Mouse (Mus musculus) ovary, postnatal 36 days (tissue): ENCODE measurements around the gene Stxbp6.
"Not testable (repeated sequence)": the region's sequence is repeated elsewhere in the genome, so short reads cannot be mapped to it uniquely, and the experiment has no call there.

Experiments
- DNase-seq: peaks from one replicate; pipeline ENCODE4 v3.0.0; 2022; ENCODE audit warnings: low spot score, mixed read lengths

Gene Stxbp6

DNA sequence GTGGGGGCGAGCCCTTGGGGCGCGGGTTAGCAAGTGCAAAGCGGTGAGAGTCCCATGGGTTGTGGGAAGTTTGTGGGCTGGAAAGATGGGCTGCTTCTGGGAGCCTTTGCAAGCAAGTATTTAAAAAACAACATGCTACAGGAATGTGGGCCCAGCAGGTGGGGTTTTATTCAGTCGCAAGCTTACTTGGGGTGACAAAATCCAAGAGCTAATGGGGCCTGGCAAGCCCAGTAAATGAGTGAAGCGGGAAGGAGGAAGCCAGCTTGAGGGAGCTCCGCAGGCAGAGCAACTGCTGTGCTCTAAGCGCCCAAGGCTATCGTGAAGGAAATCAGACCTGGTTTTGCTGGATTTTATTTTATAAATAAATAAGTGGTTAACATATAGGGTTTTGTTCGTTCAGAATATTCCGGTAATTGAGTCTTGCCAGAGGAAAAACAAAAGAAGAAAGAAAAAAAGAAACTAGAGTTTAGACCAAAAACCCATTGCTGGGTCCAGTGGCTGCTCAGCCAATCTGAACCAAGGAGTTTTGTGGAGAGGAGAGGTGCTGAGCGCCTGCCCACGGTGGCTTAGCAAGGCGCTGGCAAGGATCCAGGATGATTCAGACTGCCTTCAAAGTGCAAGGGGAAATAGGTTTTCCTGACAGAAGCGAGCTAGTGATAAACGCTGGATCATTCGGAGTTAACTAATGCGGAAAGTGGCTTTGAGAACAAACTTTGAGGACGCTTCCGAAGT, at the start of gene Stxbp6:
Gene Stxbp6, minus strand, starts transcription at position 99 of the 732 bp plus-strand sequence.
- DNase-seq, result peak; percentile 65

DNA sequence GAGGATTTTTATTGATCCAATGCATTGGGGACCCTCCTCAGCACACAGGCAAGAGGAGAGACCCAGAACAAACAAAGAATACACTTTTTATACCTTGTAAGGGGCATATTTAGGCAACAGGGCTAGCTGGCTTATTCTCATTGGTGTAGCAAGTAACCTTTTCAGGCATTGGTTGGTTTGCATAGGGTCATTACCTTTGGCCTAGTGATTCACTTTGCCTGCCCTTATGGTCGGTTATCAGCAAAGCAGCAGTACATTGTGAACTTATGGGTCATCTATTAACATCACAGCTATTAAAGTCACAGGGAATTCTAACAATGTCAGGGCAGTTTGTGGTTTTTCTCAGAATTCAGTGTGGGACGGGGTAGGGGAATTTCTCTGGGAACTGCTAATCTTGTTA, 28.4 kb upstream of the Stxbp6 start:
- not testable (repeated sequence) for DNase-seq

DNA sequence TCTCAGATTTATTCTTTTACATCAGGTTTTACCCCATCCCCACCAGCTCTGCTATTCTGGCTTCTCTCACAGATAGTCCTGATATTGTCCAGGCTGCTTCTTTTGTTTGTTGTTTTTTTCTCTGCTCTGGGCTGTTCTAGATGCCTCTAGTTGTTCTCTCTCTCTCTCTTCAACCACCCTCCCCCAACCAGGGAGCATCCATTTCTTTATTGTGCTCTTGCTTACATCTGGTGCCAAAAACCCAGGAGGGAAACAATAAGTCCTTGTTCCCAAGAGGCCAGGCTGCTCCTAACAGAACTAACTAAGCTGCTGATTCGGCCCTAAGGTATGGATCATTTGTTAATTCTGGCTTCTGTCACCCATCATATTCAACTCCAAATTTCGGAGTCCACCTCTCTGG, 19.2 kb upstream of the Stxbp6 start:
- DNase-seq, result no peak

DNA sequence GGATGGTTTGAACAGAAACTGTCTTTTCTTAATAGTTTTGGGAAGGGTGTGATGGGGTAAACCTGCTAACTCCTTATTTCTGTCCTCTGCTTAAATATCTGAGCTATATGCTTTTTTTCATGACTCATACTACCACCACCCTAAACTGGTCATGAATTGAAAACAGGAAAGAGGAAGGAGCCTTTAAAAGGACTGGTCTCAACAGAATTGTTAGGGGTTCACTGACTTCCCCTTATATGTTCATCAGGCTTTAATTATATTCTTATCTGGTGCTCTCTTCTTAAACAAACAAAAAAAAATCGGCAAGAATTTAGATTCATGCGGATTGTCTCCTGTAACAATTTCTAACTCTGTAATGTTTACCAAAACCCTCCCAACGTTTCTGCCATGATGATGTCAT, 17.9 kb upstream of the Stxbp6 start:
- DNase-seq, result no peak

DNA sequence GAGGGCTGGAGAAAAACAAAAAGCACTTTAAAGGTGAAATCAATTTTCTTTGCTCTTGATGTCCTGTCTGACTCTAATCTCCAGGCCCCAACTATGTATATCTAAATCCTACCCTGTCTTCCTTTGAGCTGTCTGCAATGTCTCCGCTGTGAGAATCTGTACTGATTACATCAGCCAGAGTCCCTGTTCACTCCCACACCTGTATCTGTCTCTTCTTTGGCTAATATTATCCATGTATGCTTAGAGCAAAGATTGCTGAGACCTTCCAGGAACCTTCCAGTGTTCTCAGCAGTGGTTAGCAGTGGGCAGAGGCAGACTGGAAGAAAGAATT, 8.6 kb upstream of the Stxbp6 start:
- DNase-seq, result no peak

DNA sequence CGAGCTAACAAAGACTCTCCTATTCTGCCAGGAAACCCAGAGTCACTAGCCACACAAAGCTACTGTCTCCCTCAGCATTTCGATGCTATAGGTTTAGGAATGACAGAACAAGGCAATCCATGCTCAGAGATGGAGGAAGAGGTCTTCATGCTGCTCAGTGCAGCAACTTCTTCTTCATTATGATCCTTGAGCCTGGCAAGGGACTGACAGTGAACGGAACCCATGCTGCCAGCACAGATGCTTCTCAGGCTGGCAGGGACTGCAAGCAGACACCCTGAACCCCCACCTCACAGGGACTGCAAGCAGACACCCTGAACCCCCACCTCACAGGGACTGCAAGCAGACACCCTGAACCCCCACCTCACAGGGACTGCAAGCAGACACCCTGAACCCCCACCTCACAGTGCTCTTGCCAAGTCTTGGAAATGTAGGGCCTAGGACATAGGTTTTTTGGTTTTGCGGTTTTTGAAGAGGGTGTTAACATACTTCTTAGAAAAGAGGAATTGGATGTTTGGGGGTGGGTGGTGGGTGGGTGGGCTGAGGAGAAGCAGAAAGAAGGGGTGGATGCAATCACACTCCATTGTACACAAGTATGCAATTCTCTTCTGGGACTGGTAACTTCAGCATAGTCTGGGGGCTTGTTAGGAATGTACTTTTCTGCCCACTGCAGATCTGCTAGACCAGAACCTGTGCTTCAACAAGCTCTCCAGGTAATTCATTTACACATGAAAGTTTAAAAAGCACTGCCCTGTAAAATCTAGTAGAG, 8.1 kb upstream of the Stxbp6 start:
- DNase-seq, result no peak

DNA sequence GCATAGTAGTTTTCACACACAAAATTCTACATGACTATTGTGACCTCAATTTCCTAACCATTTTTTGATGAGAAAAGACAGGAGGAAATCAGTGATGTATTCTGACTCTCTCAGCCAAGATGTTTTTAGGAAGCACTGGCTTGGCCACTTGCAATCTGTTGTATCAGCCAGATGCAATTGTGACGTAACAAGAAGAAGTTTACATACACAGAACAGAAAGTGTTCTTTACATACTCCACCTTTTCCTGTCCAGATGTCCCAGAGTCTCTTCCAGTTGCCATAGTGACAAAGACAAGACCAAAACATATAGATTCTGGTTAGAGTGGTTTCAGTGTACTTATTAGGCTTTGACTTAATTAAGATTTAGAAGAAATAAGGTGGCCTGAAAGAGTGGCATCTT, 7.1 kb upstream of the Stxbp6 start:
- DNase-seq, result no peak

DNA sequence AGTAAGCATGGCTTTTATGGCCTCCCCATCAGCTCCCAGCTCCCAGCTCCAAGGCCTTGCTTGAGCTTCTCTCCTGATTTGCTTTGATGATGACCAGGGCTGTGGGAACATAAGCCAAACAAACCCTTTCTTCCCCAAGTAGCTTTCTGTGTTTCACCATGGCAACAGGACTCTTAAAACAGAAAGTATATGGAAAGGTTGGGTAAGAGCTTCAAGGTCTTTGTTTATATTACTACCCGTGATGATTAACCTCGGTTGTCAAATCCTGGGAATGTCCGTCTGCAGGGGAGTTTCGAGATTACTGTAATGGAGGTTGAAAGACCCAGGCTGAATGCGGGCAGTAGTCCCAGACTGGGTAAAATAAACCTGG, 6.2 kb upstream of the Stxbp6 start:
- no peak for DNase-seq

DNA sequence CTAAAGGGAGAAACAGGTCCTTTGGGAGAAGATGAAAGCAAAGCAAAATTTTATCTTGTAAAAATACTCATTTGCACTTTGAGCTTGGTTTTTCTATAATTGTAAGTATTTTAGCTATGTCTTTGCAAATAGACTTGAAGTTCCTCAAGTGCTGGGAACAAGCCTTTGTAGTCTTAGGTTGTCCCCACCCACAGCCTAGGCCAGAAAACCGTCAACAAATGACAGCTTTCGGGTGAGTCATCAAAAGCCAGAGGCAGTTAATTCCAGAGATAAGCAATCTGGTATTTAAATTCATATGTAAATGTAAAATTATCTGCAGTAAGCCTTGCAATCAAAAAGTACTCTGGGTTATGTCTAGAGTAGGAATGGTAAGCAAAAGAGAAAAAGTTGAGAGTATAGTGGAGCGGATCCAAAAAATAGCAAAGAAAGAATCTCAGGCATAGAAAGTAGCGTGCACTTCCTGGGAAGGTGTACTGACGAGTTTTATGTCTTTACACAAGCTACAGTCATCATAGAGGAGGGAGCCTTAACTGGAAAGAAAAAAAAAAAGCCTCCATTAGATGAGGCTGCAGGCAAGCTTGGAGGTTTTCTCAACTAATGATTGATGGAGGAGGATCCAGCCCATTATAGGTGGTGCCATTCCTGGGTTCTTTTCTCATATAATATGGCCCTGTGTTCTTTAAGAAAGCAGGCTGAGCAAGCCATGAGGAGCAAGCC, 5.7 kb upstream of the Stxbp6 start:
- no peak for DNase-seq

DNA sequence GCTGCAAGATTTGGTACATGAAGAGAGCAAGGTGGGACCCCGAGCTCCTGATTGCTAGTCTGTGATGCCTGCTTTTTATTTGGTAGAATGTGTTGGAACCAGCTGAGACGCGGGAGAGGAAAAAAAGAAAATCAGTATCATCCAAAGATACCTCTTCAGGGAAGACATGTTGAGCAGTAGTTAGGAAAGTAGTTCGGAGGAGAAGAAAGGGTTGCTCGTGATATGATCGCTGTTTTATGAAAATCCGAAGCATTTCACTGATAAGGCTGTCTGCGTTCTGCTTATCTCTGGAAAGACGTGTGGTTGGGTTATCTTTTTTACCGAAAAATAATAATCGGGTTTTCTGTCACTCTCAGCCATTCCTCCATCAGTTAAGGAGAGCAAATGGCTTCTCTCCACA, 1.1 kb upstream of the Stxbp6 start:
- no peak for DNase-seq

DNA sequence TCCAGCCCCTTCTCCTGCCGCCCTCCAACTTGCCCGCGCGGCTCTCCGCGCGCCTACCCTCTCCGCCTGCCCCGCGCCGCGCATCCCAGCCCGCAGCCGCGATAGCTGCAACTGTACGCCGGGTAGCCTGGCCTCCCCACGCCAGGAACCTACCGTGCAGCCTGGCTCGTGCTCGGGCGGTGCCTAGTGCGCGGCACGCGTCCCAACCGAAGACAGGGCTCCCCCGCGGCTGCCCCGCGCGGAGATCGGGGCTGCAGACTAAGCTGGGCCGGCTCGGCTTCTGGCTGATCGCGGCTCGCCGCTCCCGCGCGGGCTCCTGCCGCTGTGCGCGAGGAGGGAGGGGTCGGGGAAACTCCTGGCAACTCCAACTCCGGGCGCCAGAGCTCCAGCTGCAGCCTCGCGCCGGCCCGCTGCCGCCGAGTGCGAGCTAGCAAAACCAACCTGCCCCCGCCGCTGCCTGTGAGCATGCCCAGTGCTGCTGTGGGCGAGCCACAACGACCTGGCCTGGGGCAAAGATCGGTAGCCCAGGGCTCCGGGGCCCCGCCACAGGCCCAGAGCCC, 387 bp downstream of the Stxbp6 start:
- DNase-seq, result peak; percentile 82

DNA sequence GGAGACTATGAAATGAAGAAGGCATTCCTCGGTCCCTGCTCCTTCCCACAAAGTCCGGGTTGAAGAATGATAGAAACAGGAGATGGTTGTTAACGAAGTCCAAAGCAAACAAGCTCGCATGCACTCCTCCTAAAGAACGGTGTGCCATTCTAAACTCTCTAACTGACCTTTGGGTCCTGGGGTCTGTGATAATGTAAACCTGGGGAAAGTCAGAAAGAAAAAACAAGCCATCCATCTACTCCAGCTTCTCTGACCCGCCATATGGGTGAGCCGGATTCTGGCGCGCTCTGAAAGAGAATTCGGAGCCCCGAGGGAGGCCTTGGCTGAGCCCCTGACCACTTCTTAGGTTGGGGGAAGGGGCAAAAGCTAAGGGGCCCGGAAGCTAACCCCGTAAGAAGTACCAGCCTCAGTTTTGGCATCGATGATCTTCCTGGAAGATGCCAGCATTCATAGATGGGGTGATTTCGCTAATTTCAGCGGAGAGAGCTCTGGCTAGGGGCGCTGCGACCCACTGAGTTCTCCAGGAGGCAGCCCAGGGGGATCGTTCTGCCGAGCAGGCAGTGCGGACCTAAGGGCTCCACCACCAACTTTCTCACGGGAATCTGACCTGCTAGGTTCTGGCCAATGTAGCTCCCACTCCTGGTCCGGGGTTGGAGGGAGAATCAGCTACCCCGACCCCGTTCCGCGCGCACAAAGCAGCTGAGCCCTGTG, 1.0 kb downstream of the Stxbp6 start:
- peak; percentile 19 for DNase-seq

DNA sequence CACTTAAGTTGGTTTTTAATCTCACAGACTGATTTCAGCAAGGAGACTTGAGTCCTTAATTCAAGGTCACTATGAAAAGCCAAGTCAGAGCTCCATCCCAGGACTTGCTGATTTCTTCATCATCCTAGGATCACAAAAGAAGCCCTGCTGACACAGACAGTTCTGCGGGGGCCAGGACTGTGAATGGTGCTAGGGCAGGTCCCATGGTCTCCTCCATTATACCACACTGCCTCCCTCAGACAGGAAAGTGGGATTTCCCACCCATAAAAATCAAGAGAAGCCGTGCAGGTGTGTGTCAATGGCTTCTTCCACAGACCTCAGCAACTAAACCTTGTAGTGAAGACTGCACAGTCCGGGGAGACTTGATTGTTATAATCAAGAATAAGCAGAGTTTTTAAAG, 2.3 kb downstream of the Stxbp6 start:
- no peak for DNase-seq

DNA sequence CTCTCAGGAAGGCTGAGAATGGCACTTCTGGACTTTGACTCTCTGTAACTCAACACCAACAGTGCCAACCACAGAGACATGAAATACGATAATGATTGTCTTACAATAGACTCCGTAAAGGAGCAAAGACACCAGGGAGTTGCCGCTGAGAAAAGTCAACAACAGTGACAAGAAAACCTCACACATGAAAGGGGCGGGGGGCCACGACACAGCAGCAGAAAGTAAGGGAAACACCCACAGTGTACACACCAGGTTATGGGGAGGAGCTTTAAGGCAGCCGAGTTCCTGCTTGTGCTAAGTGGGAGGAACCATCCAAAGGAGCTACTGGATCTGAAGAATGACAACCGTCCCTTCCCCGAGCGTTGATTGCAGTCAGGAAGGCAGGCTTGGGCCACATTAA, 4.3 kb downstream of the Stxbp6 start:
- DNase-seq, result no peak

DNA sequence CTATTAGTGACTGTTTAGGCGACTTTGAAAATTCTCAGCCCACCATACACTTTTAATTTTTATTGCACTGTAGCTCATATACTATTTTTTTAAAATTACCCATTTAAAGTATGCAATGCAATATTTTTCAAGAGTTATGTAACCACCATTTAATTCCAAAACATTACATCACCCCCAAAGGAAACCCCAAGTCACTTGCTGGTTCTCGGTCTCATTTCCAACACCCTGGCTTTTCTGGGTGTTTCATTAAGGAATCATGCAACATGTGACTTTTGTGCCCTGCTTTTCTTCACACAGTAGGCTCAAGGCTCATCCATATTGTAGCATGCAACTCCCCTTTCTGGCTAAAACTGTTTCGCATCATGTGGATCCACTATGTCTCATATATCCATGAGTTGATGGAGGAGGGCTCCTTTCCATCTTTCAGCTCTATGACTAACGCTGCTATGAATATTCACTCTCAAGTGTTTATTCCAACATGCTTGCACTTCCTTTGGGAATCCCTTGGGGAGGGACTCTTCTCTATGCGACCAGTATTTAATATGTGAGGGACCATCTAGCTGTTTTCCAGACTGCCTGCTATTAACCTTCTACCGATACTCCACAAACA, 6.3 kb downstream of the Stxbp6 start:
- no peak for DNase-seq

DNA sequence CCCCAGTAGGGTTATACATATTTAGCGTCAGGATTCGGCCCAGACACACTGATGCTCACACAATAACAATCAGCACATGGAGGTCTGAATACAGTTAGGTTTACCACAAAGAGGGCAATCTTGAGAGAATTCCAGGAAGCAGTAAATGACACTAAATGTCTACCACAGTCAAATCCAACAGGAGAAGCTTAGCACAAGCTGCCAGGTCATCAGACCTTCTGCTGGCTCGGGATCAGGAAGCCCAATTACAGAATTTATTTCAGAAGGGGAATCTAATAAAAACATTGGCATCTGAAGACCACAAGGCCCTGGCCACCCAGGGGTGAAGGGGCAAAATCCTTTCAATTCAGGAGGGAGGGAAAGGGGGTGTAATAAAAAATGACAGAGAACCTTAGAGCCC, 6.8 kb downstream of the Stxbp6 start:
- no peak for DNase-seq

DNA sequence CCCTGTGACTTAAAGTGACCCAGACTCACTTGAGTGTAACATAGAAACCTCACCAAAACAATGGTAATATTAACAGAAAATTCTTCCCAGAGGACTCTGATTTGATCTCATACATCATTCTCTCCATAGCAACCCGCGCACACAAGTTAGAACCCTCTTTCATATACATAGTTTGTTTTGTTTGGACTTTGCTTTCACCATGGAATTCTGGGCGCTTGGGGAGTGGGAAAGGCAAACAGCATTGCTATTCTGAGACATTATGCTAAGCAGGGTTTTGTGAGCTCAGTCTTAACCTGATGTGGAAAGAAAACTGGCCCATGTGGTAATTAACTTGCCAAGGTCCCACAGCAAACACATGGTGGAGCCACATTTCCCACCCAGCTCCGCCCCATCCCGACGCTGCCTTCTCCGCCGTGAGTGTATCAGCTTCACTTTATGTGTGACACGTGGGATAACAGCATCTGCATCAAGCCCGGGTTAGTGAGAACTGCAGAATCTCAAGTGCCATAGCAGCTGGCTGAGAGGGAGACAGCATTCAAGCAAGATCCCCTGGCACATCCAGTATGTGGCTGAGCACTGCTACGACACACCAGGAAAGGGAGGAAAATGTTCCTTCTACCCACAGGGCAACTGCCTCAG, 7.3 kb downstream of the Stxbp6 start:
- DNase-seq, result no peak

DNA sequence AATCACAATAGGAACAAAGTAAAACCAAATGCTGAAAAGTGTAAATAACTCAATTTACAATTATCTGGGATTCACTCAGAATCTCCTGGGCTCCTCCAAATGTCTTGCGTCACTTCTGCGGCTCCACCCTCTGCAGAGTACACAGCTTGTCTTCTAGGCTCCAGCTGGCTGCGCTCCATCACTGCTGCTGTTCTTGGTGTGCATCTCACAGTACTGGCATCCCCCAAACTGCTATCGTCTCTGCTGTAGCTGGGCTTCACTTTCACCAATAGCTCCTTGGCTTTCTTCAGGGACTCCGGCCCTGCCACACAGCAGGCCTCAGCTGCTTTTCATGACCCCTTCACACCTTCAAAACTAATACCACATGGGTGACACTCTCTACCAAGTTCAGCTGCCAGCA, 10.9 kb downstream of the Stxbp6 start:
- no peak for DNase-seq

DNA sequence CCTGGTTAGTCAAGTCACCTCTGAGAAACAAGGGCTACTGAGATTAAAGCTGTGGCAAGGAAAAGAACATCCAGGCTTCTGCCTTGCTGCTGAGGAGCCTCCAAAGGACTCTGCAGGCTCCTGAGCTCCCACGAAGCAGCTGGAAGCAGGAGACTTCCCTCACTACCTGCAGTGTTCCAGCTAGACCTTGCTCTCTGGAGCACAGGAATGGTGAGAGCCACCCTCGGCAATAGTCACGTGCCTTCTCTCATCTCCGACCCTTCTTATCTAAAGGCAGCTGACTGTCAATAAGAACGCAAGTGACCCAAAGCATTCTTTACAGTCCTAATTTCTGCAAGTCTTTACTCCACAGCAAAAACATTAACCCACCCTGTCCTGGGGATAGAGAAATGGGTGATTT, 13.2 kb downstream of the Stxbp6 start:
- no peak for DNase-seq

DNA sequence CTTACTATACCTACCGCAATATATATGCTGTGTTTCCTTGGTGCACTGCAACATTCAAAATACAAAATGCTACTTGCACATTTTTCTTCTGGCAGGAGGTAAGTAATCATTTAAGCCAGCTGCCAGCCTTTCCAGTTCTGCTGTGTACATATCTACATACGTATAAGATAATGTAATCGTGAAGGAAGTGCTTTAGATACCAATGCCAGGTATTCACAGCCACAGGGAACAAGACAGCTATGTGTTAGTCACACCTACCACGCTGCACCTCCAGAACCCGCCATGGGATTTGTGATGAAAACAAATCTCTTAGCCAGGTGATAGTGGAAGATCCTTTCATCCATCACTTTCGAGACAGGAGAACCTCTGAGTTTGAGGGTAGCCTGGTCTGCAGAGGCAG, 13.7 kb downstream of the Stxbp6 start:
- no peak for DNase-seq

DNA sequence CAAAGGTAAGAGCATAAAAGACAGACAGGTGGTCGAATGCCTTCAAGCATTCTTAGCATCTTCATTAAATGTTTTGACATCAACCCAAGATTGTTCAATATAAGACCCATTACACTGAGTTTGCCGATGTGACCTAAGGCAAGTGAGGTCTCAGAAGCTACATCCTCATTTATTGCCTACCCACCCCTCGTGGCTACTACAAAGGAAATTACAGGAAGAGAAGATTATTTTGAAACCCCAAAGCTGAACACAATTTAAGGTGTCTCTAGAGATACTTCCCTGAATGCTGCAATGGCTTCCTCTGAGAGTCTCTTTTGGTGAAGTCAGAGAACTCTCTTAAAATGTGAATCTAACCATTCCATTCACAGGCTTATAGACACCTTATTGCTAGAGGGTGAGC, 16.5 kb downstream of the Stxbp6 start:
- no peak for DNase-seq
